ENCODE assay signal across 23 mouse cellular contexts in the genomic region with DNA sequence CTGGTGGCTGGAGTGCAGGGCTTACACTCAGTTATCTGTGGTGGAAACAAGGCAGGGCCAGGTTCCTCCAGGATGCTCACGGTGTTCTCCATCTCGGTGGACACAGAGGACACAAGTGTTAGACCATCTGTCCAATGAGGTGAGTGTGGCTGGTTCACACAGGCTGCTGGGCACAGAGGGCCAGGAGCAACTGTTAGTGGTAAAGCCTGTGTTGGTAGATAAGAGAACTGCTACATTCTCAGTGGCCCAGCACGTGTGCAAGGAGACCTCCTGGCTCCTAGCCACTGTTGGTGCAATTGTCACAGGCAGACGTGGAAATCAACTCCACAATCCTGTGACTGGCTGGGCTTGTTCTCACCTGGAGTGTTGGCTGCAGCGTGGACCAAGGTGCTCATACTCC. TPM values are rescaled to one million over a fixed set of nuclear protein-coding genes. Genes with fewer than 3 reads are reported as not detected.
DNase-seq lines count a peak whose midpoint lies in the region; ATAC-seq and TF ChIP-seq lines count a peak whose summit lies in the region.
"Had no signal": no experiment of that assay in that cellular context is flagged by ENCODE, and none has a peak within 500 bp of the region (broad histone marks: within the 10 kb centered on the region; RNA-seq: fewer than 3 reads in every experiment).

No protein-coding gene starts in this region.

- ATAC-seq in midbrain, embryonic 11.5 days (ENCODE audit: low FRiP score) = no peak
- ATAC-seq in intestine, embryonic 16.5 days = 0 out of 2 replicates have a peak, but pooled peaks have one; percentile 21
- ATAC-seq in liver, embryonic 16.5 days (ENCODE audit: low read depth) = peak; percentile 73
- ATAC-seq: activated CD4-positive, CD25-positive, alpha-beta regulatory T cell, adult 4 months had no signal

- no peaks in the 10 kb centered on the region for H3K9me3 ChIP-seq in midbrain, embryonic 11.5 days (ENCODE audit: control insufficient read depth, low read length)
- no peaks in the 10 kb centered on the region for H3K9me3 ChIP-seq in midbrain, embryonic 10.5 days (replicated peaks)
- no peaks in the 10 kb centered on the region for H3K9me3 ChIP-seq in intestine, embryonic 16.5 days (ENCODE audit: control insufficient read depth, low read length)
- H3K9me3 ChIP-seq in liver, embryonic 16.5 days (replicated peaks; ENCODE audit: control insufficient read depth, low read length) = no peaks in the 10 kb centered on the region
- H3K9me3 ChIP-seq: forebrain, embryonic 12.5 days; heart, embryonic 15.5 days; neural tube, embryonic 13.5 days had no signal

- peak; percentile 73 for DNase-seq in midbrain, embryonic 11.5 days (ENCODE audit: low spot score, missing footprints)
- DNase-seq in midbrain, embryonic 10.5 days (ENCODE audit: low spot score) = no peak
- DNase-seq in MEL-GATA-1-ER (ENCODE audit: extremely low read depth, low read depth) = peak; percentile 17
- DNase-seq in left cerebral cortex, adult 2 months (ENCODE audit: extremely low spot score in 1 of 2, low spot score in 2 of 2) = no peak
- DNase-seq in gastrocnemius, postnatal 14 days = no peak
- DNase-seq in testis, postnatal 10 days (ENCODE audit: low spot score) = no peak
- DNase-seq: gastrocnemius, postnatal 10 days; heart, adult 2 months; layer of hippocampus, adult 9-11 months; right cerebral cortex, postnatal 14 days; spleen, adult 18-20 months had no signal

- intact Hi-C loops in left cerebral cortex, adult 2 months (cut with DNase I) = loop anchor here (1.0 to 10.0 kb wide), 3 partner anchors 73 to 410 kb away; no protein-coding TSS in a partner anchor
- intact Hi-C loops in gastrocnemius, postnatal 14 days (cut with DNase I; ENCODE audit: low total_unique reads) = loop anchor here (5.0 kb wide), 1 partner anchor 73 kb away; no protein-coding TSS in a partner anchor

- H3K4me3 ChIP-seq in midbrain, embryonic 11.5 days (ENCODE audit: low read depth, low read length) = no peak overlapping the region
- no peak overlapping the region for H3K4me3 ChIP-seq in midbrain, embryonic 10.5 days
- no peak overlapping the region for H3K4me3 ChIP-seq in intestine, embryonic 16.5 days (ENCODE audit: low read length)
- no peak overlapping the region for H3K4me3 ChIP-seq in liver, embryonic 16.5 days (ENCODE audit: low read depth, low read length)
- H3K4me3 ChIP-seq in left cerebral cortex, adult 2 months = no peak overlapping the region
- H3K4me3 ChIP-seq: forebrain, embryonic 12.5 days; heart, adult 2 months; heart, embryonic 15.5 days; neural tube, embryonic 13.5 days had no signal

- no peak overlapping the region for H3K27ac ChIP-seq in midbrain, embryonic 11.5 days (ENCODE audit: low read depth, low read length)
- no peak overlapping the region for H3K27ac ChIP-seq in midbrain, embryonic 10.5 days (replicated peaks)
- no peak overlapping the region for H3K27ac ChIP-seq in intestine, embryonic 16.5 days (ENCODE audit: low read length)
- H3K27ac ChIP-seq in liver, embryonic 16.5 days (ENCODE audit: low read length) = 0 out of 2 replicates have a peak overlapping the region, but pooled peaks have one; percentile 9
- H3K27ac ChIP-seq in left cerebral cortex, adult 2 months = no peak overlapping the region
- H3K27ac ChIP-seq: forebrain, embryonic 12.5 days; heart, adult 2 months; heart, embryonic 15.5 days; neural tube, embryonic 13.5 days had no signal

- no peak for TF ChIP-seq CTCF in left cerebral cortex, adult 2 months (IDR thresholded peaks at IDR 0.05)

- H3K27me3 ChIP-seq in midbrain, embryonic 11.5 days (ENCODE audit: control insufficient read depth, insufficient read depth, low read length) = no peaks in the 10 kb centered on the region
- H3K27me3 ChIP-seq in midbrain, embryonic 10.5 days (ENCODE audit: low read depth, poor library complexity, severe bottlenecking) = no peaks in the 10 kb centered on the region
- no peaks in the 10 kb centered on the region for H3K27me3 ChIP-seq in intestine, embryonic 16.5 days (replicated peaks; ENCODE audit: control insufficient read depth, insufficient read depth, low read length)
- H3K27me3 ChIP-seq in liver, embryonic 16.5 days (ENCODE audit: control insufficient read depth, insufficient read depth, low read depth, low read length) = no peaks in the 10 kb centered on the region
- H3K27me3 ChIP-seq: forebrain, embryonic 12.5 days; heart, embryonic 15.5 days had no signal

- H3K36me3 ChIP-seq in midbrain, embryonic 11.5 days (ENCODE audit: control insufficient read depth, insufficient read depth, low read length) = no peaks in the 10 kb centered on the region
- no peaks in the 10 kb centered on the region for H3K36me3 ChIP-seq in midbrain, embryonic 10.5 days
- no peaks in the 10 kb centered on the region for H3K36me3 ChIP-seq in intestine, embryonic 16.5 days (ENCODE audit: control insufficient read depth, insufficient read depth, low read length)
- no peaks in the 10 kb centered on the region for H3K36me3 ChIP-seq in liver, embryonic 16.5 days (ENCODE audit: control insufficient read depth, insufficient read depth)
- H3K36me3 ChIP-seq: forebrain, embryonic 12.5 days; heart, embryonic 15.5 days; neural tube, embryonic 13.5 days had no signal

- 68% methylated on average over 5 of the region's 5 CpGs for WGBS in midbrain, embryonic 11.5 days
- 70% methylated on average over 5 of the region's 5 CpGs for WGBS in midbrain, embryonic 10.5 days
- 66% methylated on average over 5 of the region's 5 CpGs for WGBS in intestine, embryonic 16.5 days
- 19% methylated on average over 5 of the region's 5 CpGs for WGBS in liver, embryonic 16.5 days (ENCODE audit: insufficient replicate concordance)

- no peak overlapping the region for H3K9ac ChIP-seq in midbrain, embryonic 11.5 days (ENCODE audit: low read length)
- H3K9ac ChIP-seq in intestine, embryonic 16.5 days (ENCODE audit: low read depth, low read length) = no peak overlapping the region
- H3K9ac ChIP-seq in liver, embryonic 16.5 days (ENCODE audit: low read depth, low read length) = no peak overlapping the region
- H3K9ac ChIP-seq: forebrain, embryonic 12.5 days; heart, embryonic 15.5 days; neural tube, embryonic 13.5 days had no signal

- H3K4me1 ChIP-seq in midbrain, embryonic 11.5 days (ENCODE audit: control insufficient read depth, insufficient read depth, low read length) = peaks cover 5% of the 10 kb centered on the region
- H3K4me1 ChIP-seq in midbrain, embryonic 10.5 days = peaks cover 16% of the 10 kb centered on the region
- no peaks in the 10 kb centered on the region for H3K4me1 ChIP-seq in intestine, embryonic 16.5 days (ENCODE audit: control insufficient read depth, insufficient read depth, low read length)
- H3K4me1 ChIP-seq in liver, embryonic 16.5 days (ENCODE audit: control insufficient read depth, low read depth, low read length) = peaks cover 20% of the 10 kb centered on the region
- H3K4me1 ChIP-seq: heart, embryonic 15.5 days had no signal

- no peak overlapping the region for H3K4me2 ChIP-seq in midbrain, embryonic 11.5 days
- H3K4me2 ChIP-seq in intestine, embryonic 16.5 days (ENCODE audit: low read depth, low read length) = no peak overlapping the region
- no peak overlapping the region for H3K4me2 ChIP-seq in liver, embryonic 16.5 days (ENCODE audit: low read depth, low read length)
- H3K4me2 ChIP-seq: forebrain, embryonic 12.5 days; heart, embryonic 15.5 days; neural tube, embryonic 13.5 days had no signal

RNA-seq across cellular contexts. Expression of a gene that starts 31.6 kb away (rescaled TPM):
- polyA plus RNA-seq in midbrain, embryonic 11.5 days (2014; fragmentation: Nextera tagmentation; extraction: Ambion mirVana) = 4.0 and 4.5 TPM in 2 replicates
- polyA plus RNA-seq in midbrain, embryonic 10.5 days (2016; fragmentation: Nextera tagmentation; extraction: Ambion mirVana) = 4.3 and 5.6 TPM in 2 replicates
- 18.6 and 20.4 TPM in 2 replicates for polyA plus RNA-seq in intestine, embryonic 16.5 days (2015; fragmentation: Nextera tagmentation; extraction: Ambion mirVana)
- polyA plus RNA-seq in liver, embryonic 16.5 days (2015; fragmentation: Nextera tagmentation; extraction: Ambion mirVana) = 3.9 and 6.4 TPM in 2 replicates
- total RNA-seq in left cerebral cortex, adult 2 months (2021) = 10 to 100 TPM; 64.5 to 75.9 TPM
- total RNA-seq in gastrocnemius, postnatal 14 days (2021) = 10 to 100 TPM; 12.3 to 18.4 TPM

RNA-seq across cellular contexts. Expression of a gene that starts 53.5 kb away (rescaled TPM):
- polyA plus RNA-seq in midbrain, embryonic 11.5 days (2014; fragmentation: Nextera tagmentation; extraction: Ambion mirVana) = 0.10 and 0.30 TPM in 2 replicates
- polyA plus RNA-seq in midbrain, embryonic 10.5 days (2016; fragmentation: Nextera tagmentation; extraction: Ambion mirVana) = 0.35 and 0.49 TPM in 2 replicates
- polyA plus RNA-seq in intestine, embryonic 16.5 days (2015; fragmentation: Nextera tagmentation; extraction: Ambion mirVana) = 0.09 TPM in 1 of 2 replicates, not detected in the other
- polyA plus RNA-seq in liver, embryonic 16.5 days (2015; fragmentation: Nextera tagmentation; extraction: Ambion mirVana) = not detected in 2 replicates
- under 1 TPM; 0.27 to 0.35 TPM for total RNA-seq in left cerebral cortex, adult 2 months (2021)
- total RNA-seq in gastrocnemius, postnatal 14 days (2021) = not detected
- total RNA-seq: adrenal gland, postnatal 14 days; gastrocnemius, postnatal 10 days; heart, adult 2 months; heart, postnatal 4 days; left cerebral cortex, postnatal 14 days; megakaryocyte, adult 5-6 weeks had no signal
- polyA plus RNA-seq: activated CD4-positive, CD25-positive, alpha-beta regulatory T cell, adult 4 months; forebrain, embryonic 12.5 days; heart, adult 2 months; heart, embryonic 15.5 days; kidney, embryonic 14.5 days; lung, embryonic 16.5 days had no signal

Comparison
In these comparisons a context has a peak if more than half of its experiments do, and no peak if none do; other contexts are left out.
1. DNase-seq: peak in midbrain, embryonic 11.5 days (single experiment) and MEL-GATA-1-ER (single experiment); none in midbrain, embryonic 10.5 days (single experiment), left cerebral cortex, adult 2 months (0 of 2), gastrocnemius, postnatal 14 days (single experiment) and testis, postnatal 10 days (single experiment).